Mouse (Mus musculus) embryonic facial prominence, embryonic 11.5 days (tissue): Measurements from ENCODE around the gene Znhit3. TPM values are rescaled to one million over a fixed set of nuclear protein-coding genes. Genes with fewer than 3 reads are reported as not detected.

ENCODE experiments used
- ATAC-seq: fragments of 200-750 bp; cut with Nextera tagmentation; replicated peaks from 2 replicates; pipeline ENCODE4 v1.8.0; 2017; ENCODE audit warnings: low read depth; ENCODE audit not compliant: insufficient number of reproducible peaks, low FRiP score, low TSS enrichment
- DNase-seq: peaks from one replicate; pipeline ENCODE4 v3.0.0-alpha.2; 2015; ENCODE audit warnings: low spot score
- H3K27ac ChIP-seq: fragments of 300-500 bp; sonication (generic); replicated peaks from 2 replicates; pipeline ENCODE4 v1.5.1; 2014; ENCODE audit warnings: mild to moderate bottlenecking, low read depth, low read length, control low read depth
- H3K27me3 ChIP-seq: fragments of 300-500 bp; sonication (generic); 2 replicates; pipeline ENCODE4 v1.6.1; 2014; ENCODE audit warnings: mild to moderate bottlenecking, low read length, moderate library complexity, mixed read lengths; ENCODE audit not compliant: control insufficient read depth, insufficient read depth
- H3K36me3 ChIP-seq: fragments of 300-500 bp; sonication (generic); replicated peaks from 2 replicates; pipeline ENCODE4 v1.6.1; 2014; ENCODE audit warnings: low read depth, mild to moderate bottlenecking, low read length, moderate library complexity, mixed read lengths; ENCODE audit not compliant: control insufficient read depth, insufficient read depth
- H3K4me1 ChIP-seq: fragments of 300-500 bp; sonication (generic); 2 replicates; pipeline ENCODE4 v1.6.1; 2014; ENCODE audit warnings: low read length, mixed read lengths; ENCODE audit not compliant: control insufficient read depth, insufficient read depth
- H3K4me2 ChIP-seq: fragments of 300-500 bp; sonication (generic); 2 replicates; pipeline ENCODE4 v1.6.1; 2014; ENCODE audit warnings: low read depth, mild to moderate bottlenecking, control low read depth, low read length, moderate library complexity
- H3K4me3 ChIP-seq: fragments of 300-500 bp; sonication (generic); 2 replicates; pipeline ENCODE4 v1.5.1; 2014; ENCODE audit warnings: low read depth, low read length, control low read depth
- H3K9ac ChIP-seq: fragments of 300-500 bp; sonication (generic); replicated peaks from 2 replicates; pipeline ENCODE4 v1.6.1; 2014; ENCODE audit warnings: mild to moderate bottlenecking, control low read depth, low read length
- H3K9me3 ChIP-seq: fragments of 300-500 bp; sonication (generic); replicated peaks from 2 replicates; pipeline ENCODE4 v1.6.1; 2016; ENCODE audit warnings: mild to moderate bottlenecking, low read length, inconsistent platforms, mixed read lengths; ENCODE audit not compliant: control insufficient read depth
- WGBS: fragments of 180-500 bp; shearing (Covaris S2); extraction: QIAGEN DNeasy Blood & Tissue Kit; methylation state at CpG from one replicate; pipeline ENCODE4 v1.1.7; 2014; 5-methylcytosine and 5-hydroxymethylcytosine counted together
- polyA plus RNA-seq: library from polyadenylated mRNA; unstranded; fragments of >200 nt; fragmentation: Nextera tagmentation; extraction: Ambion mirVana; gene quantifications from 2 replicates; pipeline ENCODE4 v1.2.1, GENCODE M21; 2014

Gene Znhit3
- 67.9 and 77.0 TPM in 2 replicates for polyA plus RNA-seq

- Histone ChIP-seq H3K9ac (peak within 1 kb of the TSS; percentile 88), H3K9me3 (no peaks in the 10 kb centered on the region), H3K4me2 (peak within 1 kb of the TSS; percentile 43), H3K4me1 (no peaks in the 10 kb centered on the region), H3K36me3 (no peaks in the 10 kb centered on the region; the same call in none of the 2 replicates), H3K4me3 (peak within 1 kb of the TSS; percentile 96), H3K27ac (0 out of 2 replicates have a peak within 1 kb of the TSS, but pooled peaks have one; percentile 20), H3K27me3 (no peaks in the 10 kb centered on the region)
- WGBS, result 4% methylated on average over 33 of the region's 34 CpGs
- DNase-seq, result peak; percentile 93
- peak; percentile 82 for ATAC-seq
Observed at GRCm38 (mm10) chr11:84916053-84916702, at the start of gene Znhit3. Gene Znhit3 (minus strand): TSS chr11:84916366.

GRCm38 (mm10) chr11:84963556-84963955, 47.4 kb upstream of the Znhit3 start:
- Histone ChIP-seq H3K27me3 (peaks cover 10% of the 10 kb centered on the region), H3K4me1 (no peaks in the 10 kb centered on the region; the same call in 1 of the 2 replicates), H3K9ac (no peak overlapping the region), H3K27ac (no peak overlapping the region), H3K4me2 (no peak overlapping the region), H3K9me3 (no peaks in the 10 kb centered on the region), H3K36me3 (no peaks in the 10 kb centered on the region), H3K4me3 (no peak overlapping the region)
- ATAC-seq (0 out of 2 replicates have a peak, but pooled peaks have one; percentile 5), DNase-seq (no peak)
- 92% methylated on average over 3 of the region's 3 CpGs for WGBS

- H3K4me2 ChIP-seq, result no peak overlapping the region
- H3K4me3 ChIP-seq, result no peak overlapping the region
- 95% methylated on average over 4 of the region's 4 CpGs for WGBS
- peaks cover 18% of the 10 kb centered on the region for H3K27me3 ChIP-seq
- H3K27ac ChIP-seq, result no peak overlapping the region
- no peak for ATAC-seq
- DNase-seq, result no peak
- no peaks in the 10 kb centered on the region for H3K36me3 ChIP-seq
- no peaks in the 10 kb centered on the region for H3K9me3 ChIP-seq
- peaks cover 3% of the 10 kb centered on the region; the same call in 1 of the 2 replicates for H3K4me1 ChIP-seq
- no peak overlapping the region for H3K9ac ChIP-seq
Observed at GRCm38 (mm10) chr11:84962536-84962935, 46.4 kb upstream of the Znhit3 start.

GRCm38 (mm10) chr11:84961571-84961970, 45.4 kb upstream of the Znhit3 start:
- Histone ChIP-seq H3K4me1 (peaks cover 3% of the 10 kb centered on the region; the same call in 1 of the 2 replicates), H3K27me3 (peaks cover 27% of the 10 kb centered on the region), H3K36me3 (no peaks in the 10 kb centered on the region), H3K9ac (no peak overlapping the region), H3K4me3 (no peak overlapping the region), H3K27ac (no peak overlapping the region), H3K9me3 (no peaks in the 10 kb centered on the region), H3K4me2 (no peak overlapping the region)
- 88% methylated on average over 4 of the region's 4 CpGs for WGBS
- DNase-seq (no peak), ATAC-seq (no peak)

GRCm38 (mm10) chr11:84960780-84961179, 44.6 kb upstream of the Znhit3 start:
- Histone ChIP-seq H3K9ac (no peak overlapping the region), H3K4me3 (no peak overlapping the region), H3K27me3 (peaks cover 31% of the 10 kb centered on the region), H3K27ac (no peak overlapping the region), H3K4me1 (peaks cover 3% of the 10 kb centered on the region; the same call in 1 of the 2 replicates), H3K36me3 (no peaks in the 10 kb centered on the region), H3K4me2 (no peak overlapping the region), H3K9me3 (no peaks in the 10 kb centered on the region)
- DNase-seq, result no peak
- no peak for ATAC-seq
- WGBS, result 70% methylated on average over 6 of the region's 6 CpGs

- H3K4me3 ChIP-seq, result no peak overlapping the region
- no peaks in the 10 kb centered on the region for H3K9me3 ChIP-seq
- H3K9ac ChIP-seq, result no peak overlapping the region; the same call in 1 of the 2 replicates
- ATAC-seq, result no peak
- H3K27me3 ChIP-seq, result peaks cover 31% of the 10 kb centered on the region
- H3K36me3 ChIP-seq, result no peaks in the 10 kb centered on the region
- no peak for DNase-seq
- H3K27ac ChIP-seq, result no peak overlapping the region
- WGBS, result 33% methylated on average over 3 of the region's 3 CpGs
- no peak overlapping the region for H3K4me2 ChIP-seq
- H3K4me1 ChIP-seq, result peaks cover 3% of the 10 kb centered on the region; the same call in 1 of the 2 replicates
Observed at GRCm38 (mm10) chr11:84960291-84960690, 44.1 kb upstream of the Znhit3 start.

- no peak overlapping the region; the same call in 1 of the 2 replicates for H3K9ac ChIP-seq
- H3K27ac ChIP-seq, result no peak overlapping the region
- H3K9me3 ChIP-seq, result no peaks in the 10 kb centered on the region
- H3K27me3 ChIP-seq, result peaks cover 31% of the 10 kb centered on the region
- WGBS, result under 1% methylated on average over 9 of the region's 9 CpGs
- no peak overlapping the region for H3K4me2 ChIP-seq
- no peak overlapping the region for H3K4me3 ChIP-seq
- ATAC-seq, result no peak
- H3K36me3 ChIP-seq, result no peaks in the 10 kb centered on the region
- H3K4me1 ChIP-seq, result peaks cover 3% of the 10 kb centered on the region; the same call in 1 of the 2 replicates
- no peak for DNase-seq
Observed at GRCm38 (mm10) chr11:84959701-84960181, 43.6 kb upstream of the Znhit3 start.

GRCm38 (mm10) chr11:84959181-84959580, 43.0 kb upstream of the Znhit3 start:
- H3K27me3 ChIP-seq, result peaks cover 31% of the 10 kb centered on the region

More at GRCm38 (mm10) chr11:84959181-84959580, 43.0 kb upstream of the Znhit3 start:
- DNase-seq (no peak), ATAC-seq (no peak)
- Histone ChIP-seq H3K36me3 (no peaks in the 10 kb centered on the region), H3K9me3 (no peaks in the 10 kb centered on the region), H3K4me3 (no peak overlapping the region), H3K4me2 (no peak overlapping the region), H3K27ac (no peak overlapping the region), H3K4me1 (peaks cover 3% of the 10 kb centered on the region; the same call in 1 of the 2 replicates), H3K9ac (no peak overlapping the region)
- WGBS, result 19% methylated on average over 5 of the region's 5 CpGs
